Mouse (Mus musculus) large intestine, adult 2 months (tissue): ENCODE measurements around the gene Sept5. TPM values are rescaled to one million over a fixed set of nuclear protein-coding genes. Genes with fewer than 3 reads are reported as not detected.

Source experiments
- DNase-seq: peaks from one replicate; pipeline ENCODE4 v3.0.0-alpha.2; 2012; ENCODE audit warnings: low read depth, low spot score
- WGBS: fragments of 180-500 bp; shearing (Covaris S2); methylation state at CpG from one replicate; pipeline ENCODE4 v1.1.7; 2018; 5-methylcytosine and 5-hydroxymethylcytosine counted together
- polyA plus RNA-seq: library from polyadenylated mRNA; depleted of rRNA; stranded (reverse); fragments of >200 nt; gene quantifications from 2 replicates; pipeline ENCODE4 v1.2.3, GENCODE M21; 2012

Gene Sept5
- polyA plus RNA-seq, 1 experiment, result 373 TPM

DNA sequence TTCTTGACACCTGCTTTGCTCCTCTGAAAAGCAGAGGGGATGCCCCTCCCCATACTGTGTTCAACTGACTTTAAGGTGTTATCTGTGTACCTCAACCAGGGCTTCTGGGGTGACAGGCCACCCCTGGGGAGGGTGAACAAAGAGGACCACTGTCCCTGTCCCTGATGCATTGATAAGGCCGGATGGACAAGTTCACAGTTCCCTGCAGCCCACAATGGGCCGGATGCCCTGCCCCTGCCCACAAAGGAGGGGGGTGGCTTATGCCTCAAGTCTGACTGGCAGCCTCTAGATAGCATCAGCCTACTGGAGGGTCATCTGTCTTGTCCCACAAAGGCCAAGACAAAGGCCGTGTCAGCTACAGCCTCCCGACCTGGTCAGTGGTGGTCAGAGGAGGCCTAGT, 10.6 kb downstream of the Sept5 start:
- WGBS, result 92% methylated on average over 4 of the region's 4 CpGs
- DNase-seq, result no peak

DNA sequence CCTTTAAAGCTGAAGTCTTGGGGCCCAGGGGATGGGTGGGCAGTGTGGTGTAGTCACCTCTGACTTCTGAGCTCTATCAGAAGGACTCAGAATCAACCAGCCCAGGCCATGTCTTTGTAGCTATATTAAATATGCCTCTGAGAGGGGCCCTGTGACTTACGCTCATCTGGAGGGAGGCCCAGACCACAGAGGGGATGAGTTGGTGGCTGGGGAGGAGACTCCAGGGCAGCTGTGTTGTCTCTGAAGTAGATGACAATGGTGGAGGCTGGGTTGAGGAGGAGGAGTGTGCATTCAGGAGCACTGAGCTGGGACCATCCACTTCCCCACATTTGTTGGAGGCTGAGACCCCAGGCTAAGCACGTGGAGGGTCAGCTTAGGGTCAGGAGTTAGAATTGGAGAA, 11.5 kb downstream of the Sept5 start:
- DNase-seq, result no peak
- 83% methylated on average over 2 of the region's 2 CpGs for WGBS

DNA sequence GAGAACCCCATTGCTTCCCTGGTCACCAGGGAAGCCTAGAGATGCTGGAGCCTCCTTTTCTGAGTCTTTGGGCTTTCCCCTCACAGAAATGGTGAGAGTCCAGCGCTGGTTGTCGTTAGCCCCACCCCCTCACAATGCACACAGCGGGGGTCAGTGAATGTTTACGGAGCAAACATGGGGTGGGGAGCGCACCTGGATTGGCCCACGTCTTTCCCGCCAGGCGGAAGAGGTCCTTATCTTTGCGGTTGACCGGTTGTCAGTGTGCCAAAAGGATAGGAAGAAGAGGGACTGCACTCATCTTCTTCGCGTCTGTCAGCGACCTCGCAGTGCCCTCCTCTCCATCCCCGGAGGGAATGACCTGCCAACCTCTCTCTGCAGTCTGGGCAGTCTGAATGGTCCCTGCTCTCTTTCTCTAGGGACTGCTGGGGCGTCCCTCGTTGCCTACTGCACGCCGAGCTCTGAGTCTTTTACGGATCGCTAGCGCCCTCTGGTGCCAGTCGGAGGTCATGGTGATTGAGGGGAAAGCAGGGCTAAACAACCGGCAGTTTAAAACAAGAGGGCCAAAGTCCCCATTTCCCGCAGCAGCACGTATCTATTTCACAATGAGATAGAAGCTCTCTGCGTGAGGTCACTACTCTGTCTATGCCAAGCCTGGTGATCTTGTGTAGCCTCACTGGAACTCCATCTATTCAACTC, 12.2 kb downstream of the Sept5 start:
- WGBS, result 2% methylated on average over 27 of the region's 27 CpGs
- DNase-seq, result peak; percentile 75

DNA sequence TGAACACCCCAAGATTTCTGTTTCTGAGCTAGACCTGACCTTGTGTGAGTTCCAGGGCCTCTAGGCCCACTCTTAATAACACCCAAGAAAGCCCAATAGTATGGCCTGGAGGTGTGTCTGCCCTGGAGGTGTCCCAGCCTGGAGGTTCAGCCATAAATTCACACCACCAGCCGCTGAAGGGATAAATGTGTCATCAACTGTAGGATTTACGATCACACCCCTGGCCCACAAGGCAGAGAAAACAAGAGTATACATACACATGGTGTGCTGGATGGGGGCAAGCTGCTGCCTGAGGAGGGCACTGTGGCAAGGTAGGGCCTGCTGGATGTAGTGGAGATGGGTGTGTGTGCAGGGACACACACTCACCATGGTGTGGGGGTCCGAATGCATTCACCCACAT, 16.5 kb downstream of the Sept5 start:
- DNase-seq, result no peak
- WGBS, result 72% methylated on average over 3 of the region's 3 CpGs

DNA sequence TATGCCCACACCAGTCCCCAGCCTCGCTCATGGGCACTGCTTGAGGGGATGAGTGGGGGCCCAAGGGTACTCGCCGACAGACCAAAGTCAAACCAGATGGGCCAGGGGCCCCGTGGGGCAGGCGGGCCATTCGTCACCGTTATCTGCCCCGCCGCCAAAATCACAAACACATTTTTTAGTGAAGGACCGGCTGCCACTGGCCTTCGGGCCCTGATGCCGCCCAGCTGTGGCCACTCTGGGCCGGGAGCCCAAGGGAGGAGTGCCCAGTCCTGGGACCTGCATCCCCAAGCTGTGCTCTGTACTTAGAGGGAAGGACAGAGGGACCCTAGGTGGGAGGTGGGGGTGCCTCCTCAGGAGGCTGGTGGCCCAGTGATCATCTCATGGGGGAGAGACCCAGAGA, 18.0 kb downstream of the Sept5 start:
- WGBS, result 77% methylated on average over 13 of the region's 13 CpGs
- no peak for DNase-seq

DNA sequence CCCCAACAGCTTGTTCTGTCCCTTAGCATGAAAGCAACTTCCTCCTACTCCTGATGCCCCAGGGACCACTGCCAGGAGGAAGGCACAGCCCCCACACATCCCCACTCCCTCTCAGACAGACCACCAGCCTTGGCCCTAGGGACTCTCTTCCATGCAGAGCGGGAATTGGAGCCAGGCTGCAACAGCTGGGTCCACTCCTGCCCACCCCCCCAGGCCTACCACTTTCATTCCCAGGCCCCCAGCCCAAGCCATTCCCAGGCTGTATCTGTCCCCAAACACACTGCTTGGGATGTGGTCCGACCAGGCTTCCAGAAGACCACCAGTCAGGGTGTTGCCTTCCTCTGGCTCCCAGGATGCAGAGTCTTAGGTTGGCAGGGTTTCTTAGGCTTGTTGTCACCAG, 20.7 kb downstream of the Sept5 start:
- no peak for DNase-seq
- WGBS, result 82% methylated on average over 2 of the region's 2 CpGs

DNA sequence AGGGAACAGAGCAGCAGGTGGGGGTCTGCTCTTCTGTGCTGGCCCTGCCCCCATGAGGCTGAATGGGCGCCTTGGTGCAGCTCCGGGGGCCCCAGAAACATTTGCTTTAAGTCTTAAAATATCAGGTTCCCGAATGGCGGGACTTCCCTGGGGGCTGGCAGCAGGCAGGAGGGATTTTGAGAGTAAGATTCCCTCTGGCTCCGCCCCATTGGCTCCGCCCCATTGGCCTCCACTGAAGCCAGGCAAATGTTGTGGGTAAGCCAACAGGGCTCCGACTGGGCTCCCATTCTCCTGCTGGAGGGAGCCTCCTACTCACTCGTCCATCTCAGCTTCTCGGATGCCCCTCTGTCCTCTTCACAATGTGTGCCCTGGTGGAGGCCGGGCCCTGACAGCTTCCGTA, 21.5 kb downstream of the Sept5 start:
- no peak for DNase-seq
- 31% methylated on average over 11 of the region's 11 CpGs for WGBS

DNA sequence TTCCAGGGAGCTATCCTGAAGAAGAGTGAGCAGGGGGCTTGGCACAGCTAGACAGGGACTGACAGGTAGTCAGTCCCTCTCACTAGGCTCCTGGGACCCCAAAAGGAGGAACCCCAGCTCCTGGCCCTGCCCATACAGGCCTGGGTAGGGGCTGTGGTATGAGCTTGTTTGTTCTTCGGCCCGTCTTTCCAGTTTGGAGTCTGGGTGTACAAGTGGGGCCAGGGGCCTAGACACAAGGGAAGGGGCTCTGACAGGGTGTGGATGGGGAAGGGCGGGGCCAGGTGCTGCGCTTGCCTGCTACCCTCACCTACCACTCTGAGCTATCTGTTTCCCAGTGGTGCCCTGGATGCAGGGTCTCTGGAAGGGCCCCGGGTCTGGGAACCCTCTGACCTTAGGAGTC, 24.0 kb downstream of the Sept5 start:
- DNase-seq, result no peak
- 72% methylated on average over 5 of the region's 5 CpGs for WGBS

DNA sequence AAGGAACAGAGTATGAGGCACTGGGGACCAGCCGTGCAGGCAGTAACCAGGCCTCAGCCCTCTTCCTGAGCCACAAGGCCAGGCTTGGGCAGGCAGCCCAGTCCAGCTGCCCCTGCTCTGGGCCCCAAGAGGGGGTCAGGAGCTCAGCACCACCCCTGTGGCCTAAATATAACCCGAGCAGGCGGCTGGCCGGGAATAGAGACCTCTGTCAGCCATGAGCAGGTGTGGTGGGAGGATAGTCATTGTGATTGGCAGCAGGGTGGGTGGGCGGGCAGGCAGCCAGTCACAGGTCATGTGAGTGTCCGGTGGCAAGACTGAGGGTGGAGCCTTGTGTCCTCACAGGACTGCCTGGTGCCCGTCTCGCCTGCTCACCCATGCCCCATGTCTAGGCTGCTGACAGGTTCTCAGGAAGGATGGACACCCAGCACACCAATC, 25.5 kb downstream of the Sept5 start:
- no peak for DNase-seq
- WGBS, result 65% methylated on average over 8 of the region's 8 CpGs

DNA sequence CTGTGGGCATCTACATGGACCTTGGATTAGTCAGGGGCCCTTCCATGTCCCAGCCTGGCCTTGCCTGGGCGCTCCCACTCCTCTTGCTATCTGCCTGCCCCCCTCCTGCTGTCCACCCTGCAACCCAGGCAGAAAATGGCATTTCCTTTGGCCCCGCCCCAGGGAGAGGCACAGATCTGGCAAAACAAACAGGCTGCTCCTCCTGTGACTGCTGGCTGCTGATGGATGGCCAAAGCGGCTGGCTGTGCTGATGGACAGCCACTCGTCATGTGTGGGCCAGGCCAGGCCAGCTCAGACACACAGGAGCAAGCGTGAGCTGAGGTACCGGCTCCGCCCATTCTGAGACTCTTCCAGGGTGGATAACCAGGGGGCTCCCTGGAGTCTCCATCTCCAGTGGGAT, 28.3 kb downstream of the Sept5 start:
- WGBS, result 60% methylated on average over 7 of the region's 7 CpGs
- DNase-seq, result no peak

DNA sequence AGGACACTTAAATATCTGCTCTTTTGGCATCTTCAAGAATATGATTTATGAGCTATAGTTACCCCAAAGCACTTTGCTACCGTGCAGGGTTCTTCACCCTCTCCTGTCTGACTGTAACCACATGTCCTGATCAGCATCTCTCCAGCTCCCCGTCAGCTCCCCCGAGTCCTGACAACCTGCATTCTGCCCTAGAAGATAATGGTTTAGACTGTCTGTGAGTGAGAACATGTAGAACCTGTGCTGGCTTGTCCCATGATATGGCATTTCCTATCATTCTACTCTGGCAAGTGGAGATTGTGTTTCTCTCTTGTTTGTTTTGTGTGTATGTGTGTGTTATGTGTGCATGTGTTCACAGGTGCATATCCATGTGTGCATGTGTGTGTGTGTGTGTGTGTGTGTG, 31.7 kb downstream of the Sept5 start:
- WGBS, result 71% methylated on average over 3 of the region's 3 CpGs
- DNase-seq, result no peak

DNA sequence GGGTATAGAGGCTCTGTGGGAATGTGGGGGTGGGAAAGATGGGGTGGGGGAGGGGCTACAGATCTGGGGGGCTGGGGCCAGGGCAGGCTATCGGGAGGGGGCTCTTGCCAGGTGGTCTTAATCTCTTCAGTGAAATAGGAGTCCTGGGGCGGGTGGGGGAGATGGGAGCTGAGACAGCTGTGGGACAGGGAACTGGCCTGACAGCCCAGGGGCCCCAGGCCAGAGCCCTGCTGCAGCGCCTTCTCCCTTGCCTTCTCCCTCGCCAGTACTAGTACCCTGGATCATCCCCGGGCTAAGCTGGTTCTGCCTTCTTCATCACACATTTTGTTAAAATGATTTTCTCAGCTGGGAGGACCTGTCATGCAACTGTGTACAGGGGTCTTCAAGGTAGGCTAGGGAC, 33.5 kb downstream of the Sept5 start:
- DNase-seq, result no peak
- WGBS, result 67% methylated on average over 5 of the region's 5 CpGs

DNA sequence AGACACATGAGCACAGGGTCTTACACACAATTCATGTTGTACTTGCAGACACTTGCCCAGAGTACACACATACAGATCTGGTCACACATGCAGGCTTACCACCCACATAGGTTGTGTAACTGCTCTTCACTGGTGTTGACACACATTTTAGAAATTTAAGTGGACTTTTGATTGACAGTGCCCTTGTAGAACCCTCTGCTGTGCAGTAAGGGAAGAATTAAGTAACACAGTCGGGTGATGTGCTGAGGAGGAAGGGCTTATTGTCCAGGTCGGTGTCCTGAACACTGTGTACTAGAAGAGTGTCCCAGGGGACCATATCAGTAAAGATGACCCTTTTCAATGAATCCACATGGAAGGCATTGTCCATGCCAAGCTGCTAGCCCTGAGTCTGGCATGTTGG, 35.8 kb downstream of the Sept5 start:
- 82% methylated on average over 2 of the region's 2 CpGs for WGBS
- no peak for DNase-seq

DNA sequence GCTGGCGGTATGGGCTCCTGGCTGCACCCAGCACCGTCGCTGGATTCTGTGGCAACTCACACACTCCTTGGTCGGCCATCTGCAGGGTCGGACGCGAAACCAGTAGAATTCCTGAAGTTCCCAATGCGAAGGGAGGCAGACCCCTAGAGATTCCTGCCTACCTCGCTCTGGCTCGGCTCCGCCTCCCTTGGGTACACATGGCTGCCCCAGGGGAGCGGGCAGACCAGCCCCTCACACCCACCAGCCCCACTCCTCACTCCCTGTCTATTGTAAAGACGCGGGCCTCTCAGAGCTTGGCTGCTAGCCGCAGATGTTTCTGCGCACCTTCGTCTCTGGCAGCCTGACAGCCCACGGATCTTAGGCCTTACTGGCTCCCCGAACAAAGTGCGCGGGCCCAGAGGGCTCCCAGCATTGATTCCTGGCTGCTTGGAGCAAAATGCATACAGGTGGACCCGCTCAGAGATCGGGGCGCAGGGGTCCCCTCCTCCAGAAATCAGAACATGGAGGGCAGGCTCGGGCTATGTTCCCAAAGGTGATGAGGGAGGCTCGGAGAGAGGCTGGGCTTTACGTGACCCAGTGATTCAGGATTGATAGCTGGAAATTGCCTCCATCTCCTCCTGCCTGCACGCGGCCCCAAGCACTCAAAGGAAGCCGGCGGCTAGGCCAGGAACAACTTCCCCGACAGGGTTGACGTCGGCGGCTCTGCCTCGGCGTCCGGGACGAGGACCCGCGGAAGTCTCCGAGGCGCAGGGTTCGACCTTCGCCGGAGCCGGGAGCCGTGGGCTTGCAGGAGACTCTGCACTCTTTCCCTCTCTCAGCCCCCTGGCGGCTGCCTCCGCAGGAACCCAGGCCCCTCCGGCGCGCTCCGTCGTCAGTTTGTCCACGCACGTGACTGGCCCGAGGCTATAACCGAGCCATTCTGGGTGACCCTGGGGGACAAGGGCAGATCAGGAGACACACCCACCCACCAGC, 38.4 kb downstream of the Sept5 start:
- DNase-seq, result no peak
- WGBS, result 10% methylated on average over 59 of the region's 59 CpGs

DNA sequence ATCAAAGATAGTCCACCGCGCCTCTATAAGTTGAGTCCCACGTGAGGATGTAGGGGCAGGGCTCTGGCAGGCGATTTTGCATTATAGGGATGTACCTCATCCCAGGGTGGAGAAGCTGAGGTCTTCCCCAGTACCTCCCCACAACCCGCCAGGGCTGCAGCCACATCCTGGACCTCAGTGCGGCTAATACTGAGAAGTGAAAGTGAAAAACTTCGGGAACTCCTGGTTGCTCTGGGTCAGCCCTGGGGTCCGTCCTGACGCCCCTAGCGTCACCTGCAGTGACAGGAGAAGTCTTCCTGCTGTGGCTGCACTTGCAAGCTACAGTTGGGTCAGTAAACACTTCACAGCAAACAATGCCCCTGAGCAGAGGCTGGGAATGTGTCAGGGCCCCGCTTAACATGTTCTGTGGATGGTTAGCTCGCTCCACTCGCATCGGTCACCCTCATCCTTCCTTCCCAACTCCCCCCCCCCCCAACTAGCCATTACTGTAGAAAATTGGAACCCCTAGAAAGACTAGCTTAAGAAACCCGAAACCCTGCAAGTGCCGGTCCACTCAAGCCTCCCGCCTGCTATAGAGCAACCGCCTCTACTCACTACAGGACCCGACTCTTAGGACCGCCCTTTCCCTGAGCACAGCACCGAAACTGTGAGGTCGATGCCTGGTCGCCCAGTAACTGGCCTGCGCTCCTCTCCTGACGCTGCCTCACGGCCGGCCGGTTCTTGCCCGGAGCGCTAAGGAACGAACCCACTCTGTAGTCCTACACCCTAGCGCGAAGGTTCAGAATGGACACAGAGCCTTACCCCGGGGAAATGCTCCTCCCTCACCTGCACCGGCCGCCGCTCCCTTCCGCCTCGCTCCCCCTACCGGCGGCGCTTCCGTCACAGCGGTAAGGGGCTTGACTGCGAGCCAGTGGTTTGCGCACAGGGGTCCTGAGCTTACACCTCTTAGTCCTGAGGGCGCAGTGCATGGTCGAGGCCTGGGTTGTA, 39.7 kb downstream of the Sept5 start, which contains the start of gene Tbx1:
Tbx1 (minus strand) TSS at position 868 of the 987 bp plus-strand sequence.
- peak; percentile 25 for DNase-seq
- WGBS, result 8% methylated on average over 48 of the region's 48 CpGs

DNA sequence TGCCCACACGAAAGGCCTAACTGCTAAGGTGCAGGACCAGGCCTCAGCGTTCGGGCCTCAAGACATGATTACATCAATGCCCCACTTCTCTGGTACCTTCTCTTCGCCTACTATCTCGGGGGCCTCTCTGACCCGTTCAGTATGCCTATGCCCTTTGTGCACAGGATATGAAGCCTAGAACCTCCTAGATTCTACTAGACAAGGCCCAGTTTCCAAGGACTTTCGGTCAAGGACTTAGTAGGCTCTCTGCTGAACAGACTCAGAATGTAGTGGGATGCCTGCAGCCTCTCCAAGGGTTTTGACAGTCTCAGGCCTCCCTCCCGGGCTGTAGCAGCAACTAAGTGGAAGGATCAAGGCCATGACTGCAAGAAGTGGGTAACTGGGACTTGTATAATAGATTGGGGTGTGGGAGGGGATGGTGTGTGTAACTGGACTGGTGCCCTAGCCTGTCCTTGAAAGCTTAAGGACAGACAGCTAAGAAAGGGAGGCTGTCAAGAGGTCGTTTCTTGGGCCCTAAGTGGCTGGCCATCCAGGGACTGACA, 40.6 kb downstream of the Sept5 start:
- DNase-seq, result no peak
- 83% methylated on average over 9 of the region's 9 CpGs for WGBS

DNA sequence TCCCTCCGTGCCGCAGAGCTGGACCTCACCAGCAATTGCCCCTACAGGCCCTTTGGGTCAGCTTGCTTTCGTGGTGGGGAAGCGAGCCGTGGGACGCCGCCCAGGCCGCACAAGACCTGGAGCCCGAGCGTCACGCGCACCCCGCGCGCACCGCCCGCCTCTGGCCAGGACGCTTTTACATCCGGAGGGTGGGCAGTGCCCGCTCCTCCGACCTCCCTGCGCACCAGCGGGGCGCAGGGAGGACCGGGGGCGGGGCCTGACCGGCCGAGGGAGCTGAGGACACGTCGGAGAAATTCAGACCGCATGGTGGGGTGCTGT, 41.1 kb downstream of the Sept5 start:
- DNase-seq, result no peak
- WGBS, result 32% methylated on average over 31 of the region's 31 CpGs

DNA sequence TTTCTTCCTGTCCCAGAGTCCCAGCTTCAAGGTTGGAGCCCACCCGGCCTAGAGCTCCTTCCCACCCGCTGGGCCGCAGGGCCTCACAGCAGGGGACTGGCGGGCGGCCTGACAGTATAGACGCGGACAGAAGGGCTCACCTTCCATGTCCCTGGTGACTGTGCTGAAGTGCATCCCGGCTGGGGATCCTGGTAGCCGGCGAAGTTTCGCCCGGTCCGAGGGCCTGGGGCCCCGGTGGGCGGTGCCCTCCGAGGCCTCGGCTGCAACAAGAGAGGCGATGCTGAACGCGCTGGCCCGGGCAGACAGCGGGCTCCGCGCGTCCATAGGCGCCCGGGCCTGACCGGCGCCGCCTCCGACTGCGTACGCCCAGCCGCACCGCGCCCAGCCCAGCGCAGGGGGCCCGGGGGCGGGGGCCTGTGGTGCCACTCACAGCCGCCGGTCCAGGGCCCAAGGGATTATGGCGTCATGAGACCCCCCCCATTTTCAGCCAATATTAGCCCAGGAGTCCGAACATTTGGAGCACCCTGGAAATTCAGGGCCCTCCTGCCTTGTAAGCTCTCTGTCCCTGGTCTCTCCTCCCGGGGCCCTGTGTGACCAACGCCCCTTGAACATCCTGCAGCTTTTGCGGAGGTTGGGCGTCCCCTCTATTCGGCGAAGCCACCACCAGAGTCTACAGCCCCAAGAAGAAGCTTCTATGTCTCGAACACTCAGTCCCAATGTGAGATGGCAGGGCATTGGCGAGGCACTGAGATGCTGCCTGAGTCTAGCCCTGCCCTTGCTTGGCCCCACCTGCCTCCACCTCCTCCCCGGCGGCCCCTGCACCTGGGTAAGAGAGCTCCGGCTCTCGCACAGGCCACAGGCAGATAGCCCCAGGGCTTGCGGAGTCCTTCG, 41.7 kb downstream of the Sept5 start:
- DNase-seq, result no peak
- WGBS, result 7% methylated on average over 56 of the region's 57 CpGs
